Mouse (Mus musculus): ENCODE measurements around the gene Dnajc6.

- TF ChIP-seq CTCF (IDR thresholded peaks at IDR 0.05; ENCODE audit: extremely low read depth, insufficient read length, insufficient replicate concordance, low read depth, low read length) (no peak), POLR2A (IDR thresholded peaks at IDR 0.05; ENCODE audit: low read depth, low read length) (no peak)
Measured at GRCm38 (mm10) chr4:101555016-101555415, 58.6 kb downstream of the Dnajc6 start.
